Mouse (Mus musculus) liver, adult (tissue): Measurements from ENCODE around the gene Abhd5.

Experiments used
- GATA4 ChIP-seq: IDR thresholded peaks from 2 replicates; pipeline ENCODE4 v1.6.1; 2014; ENCODE audit warnings: mild to moderate bottlenecking, low read length; ENCODE audit not compliant: insufficient replicate concordance

The Abhd5 gene

GRCm38 (mm10) chr9:122420772-122421764 lies 69.7 kb downstream of the Abhd5 start:
- TF ChIP-seq GATA4: no peak

GRCm38 (mm10) chr9:122421911-122422310 lies 70.5 kb downstream of the Abhd5 start:
- TF ChIP-seq GATA4: no peak

DNA sequence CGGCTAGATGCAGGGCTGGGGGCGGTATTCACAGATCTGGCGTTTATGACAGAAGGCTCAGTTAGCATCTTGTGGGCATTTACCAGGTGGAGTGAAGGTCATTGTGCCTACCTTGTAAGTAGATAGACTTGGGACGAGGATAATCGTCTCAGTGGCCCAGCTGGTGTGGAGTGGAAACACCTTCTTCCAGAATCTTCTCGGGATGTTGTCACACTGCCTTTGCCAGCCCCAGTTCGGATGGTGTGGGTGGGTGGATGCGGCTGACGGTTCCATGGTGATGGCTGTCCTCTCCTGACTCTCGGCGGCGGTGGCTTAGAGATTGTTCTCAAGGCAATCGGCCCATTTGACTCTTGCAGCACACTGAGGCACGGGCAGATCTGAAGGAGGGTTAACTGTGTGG lies 71.3 kb downstream of the Abhd5 start:
- TF ChIP-seq GATA4: no peak

DNA sequence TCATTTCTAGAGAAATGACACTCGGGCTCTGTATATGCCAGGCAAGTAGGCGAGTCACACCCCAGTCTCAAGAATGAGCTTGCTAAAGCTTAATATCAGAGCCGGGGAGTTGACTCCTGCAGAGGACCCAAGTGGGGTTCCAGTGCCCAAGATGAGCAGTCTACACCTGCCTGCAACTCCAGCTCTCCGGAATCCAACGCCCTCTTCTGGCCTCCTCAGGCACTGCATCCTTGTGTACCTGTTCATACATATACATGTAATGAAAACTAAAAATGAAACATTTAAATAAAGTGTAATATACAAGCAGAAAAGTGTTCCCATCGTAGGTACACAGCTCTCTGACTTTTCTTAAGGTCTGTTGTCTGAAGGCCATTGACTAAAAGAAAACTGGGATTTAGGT lies 71.7 kb downstream of the Abhd5 start:
- TF ChIP-seq GATA4: no peak

GRCm38 (mm10) chr9:122424941-122425608 lies 73.7 kb downstream of the Abhd5 start:
- TF ChIP-seq GATA4: no peak

GRCm38 (mm10) chr9:122429058-122429649 lies 77.7 kb downstream of the Abhd5 start:
- no peak for TF ChIP-seq GATA4

DNA sequence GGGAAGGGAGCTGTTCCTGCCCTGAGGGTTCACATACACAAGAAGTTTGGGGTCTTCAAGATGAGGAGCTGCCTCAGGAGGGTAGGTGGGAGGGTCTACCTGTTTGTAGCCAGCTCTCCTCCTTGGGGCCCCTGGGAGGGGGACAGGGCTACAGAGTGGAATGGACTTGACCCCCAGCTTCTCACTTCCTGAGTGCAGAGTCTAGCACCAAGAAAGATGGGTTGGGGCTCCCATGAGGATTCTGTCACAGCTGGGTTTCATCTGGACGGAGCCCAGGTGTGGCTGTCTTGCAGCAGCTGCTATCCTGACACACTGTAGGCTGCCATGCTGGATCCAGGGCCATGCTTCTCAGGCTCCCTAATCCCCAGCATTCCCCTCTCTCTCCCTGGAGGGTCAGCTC lies 78.3 kb downstream of the Abhd5 start:
- no peak for TF ChIP-seq GATA4
